Mouse (Mus musculus) midbrain, embryonic 14.5 days (tissue): Measurements from ENCODE around the gene Exoc3l. TPM values are rescaled to one million over a fixed set of nuclear protein-coding genes. Genes with fewer than 3 reads are reported as not detected.

ENCODE experiments used
- ATAC-seq: fragments of 200-750 bp; cut with Nextera tagmentation; 2 replicates; pipeline ENCODE4 v1.8.0; 2017; ENCODE audit warnings: moderate number of reproducible peaks, moderate library complexity; ENCODE audit not compliant: low FRiP score, low TSS enrichment
- DNase-seq: peaks from one replicate; pipeline ENCODE4 v3.0.0-alpha.2; 2015
- H3K27ac ChIP-seq: fragments of 300-500 bp; sonication (generic); replicated peaks from 2 replicates; pipeline ENCODE4 v1.5.1; 2014; ENCODE audit warnings: mild to moderate bottlenecking, low read depth, low read length, moderate library complexity
- H3K27me3 ChIP-seq: fragments of 300-500 bp; sonication (generic); 2 replicates; pipeline ENCODE4 v1.6.1; 2014; ENCODE audit warnings: low read length, control low read depth, mixed read lengths; ENCODE audit not compliant: control insufficient read depth, insufficient read depth
- H3K36me3 ChIP-seq: fragments of 300-500 bp; sonication (generic); 2 replicates; pipeline ENCODE4 v1.6.1; 2014; ENCODE audit warnings: low read length, control low read depth; ENCODE audit not compliant: control insufficient read depth, insufficient read depth
- H3K4me1 ChIP-seq: fragments of 300-500 bp; sonication (generic); 2 replicates; pipeline ENCODE4 v1.6.1; 2014; ENCODE audit warnings: mild to moderate bottlenecking, antibody characterized with exemption, low read length, control low read depth; ENCODE audit not compliant: control insufficient read depth, insufficient read depth
- H3K4me2 ChIP-seq: fragments of 300-500 bp; sonication (generic); 2 replicates; pipeline ENCODE4 v1.6.1; 2014; ENCODE audit warnings: mild to moderate bottlenecking, low read length, moderate library complexity
- H3K4me3 ChIP-seq: fragments of 300-500 bp; sonication (generic); replicated peaks from 2 replicates; pipeline ENCODE4 v1.5.1; 2014; ENCODE audit warnings: low read depth, low read length
- H3K9ac ChIP-seq: fragments of 300-500 bp; sonication (generic); replicated peaks from 2 replicates; pipeline ENCODE4 v1.6.1; 2014; ENCODE audit warnings: mild to moderate bottlenecking, low read length, moderate library complexity
- H3K9me3 ChIP-seq: fragments of 300-500 bp; sonication (generic); 2 replicates; pipeline ENCODE4 v1.6.1; 2016; ENCODE audit warnings: low read length, control low read depth, mixed read lengths; ENCODE audit not compliant: control insufficient read depth
- WGBS: fragments of 180-500 bp; shearing (Covaris S2); extraction: QIAGEN DNeasy Blood & Tissue Kit; methylation state at CpG from one replicate; pipeline ENCODE4 v1.1.7; 2014; 5-methylcytosine and 5-hydroxymethylcytosine counted together
- polyA plus RNA-seq: library from polyadenylated mRNA; unstranded; fragments of >200 nt; fragmentation: Nextera tagmentation; extraction: Ambion mirVana; gene quantifications from 2 replicates; pipeline ENCODE4 v1.2.1, GENCODE M21; 2014

Gene Exoc3l
- polyA plus RNA-seq, 1 experiment from 2014 or later, result 13.1 TPM

DNA sequence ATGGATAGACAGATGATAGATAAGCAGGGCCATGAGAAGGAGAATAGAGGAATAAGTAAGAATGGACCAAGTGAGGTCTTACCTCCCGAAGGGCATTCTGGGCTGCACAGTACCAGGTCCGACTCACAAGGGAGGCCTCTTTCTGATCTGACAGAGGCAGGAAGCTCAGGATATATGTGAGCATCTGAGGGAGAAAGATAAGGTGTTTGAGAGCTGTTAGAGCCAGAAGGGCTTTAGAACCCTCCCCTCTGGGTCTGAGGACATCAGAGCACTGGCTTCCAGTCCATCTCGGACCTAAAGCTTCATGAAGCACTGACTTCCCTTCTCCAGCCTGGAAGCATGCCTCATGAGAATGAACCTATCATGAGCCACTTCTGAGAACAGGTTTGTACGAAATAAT is 27.3 kb upstream of the Exoc3l start:
- Histone ChIP-seq H3K9ac (no peak overlapping the region), H3K4me3 (no peak overlapping the region), H3K4me2 (no peak overlapping the region), H3K4me1 (peaks cover 16% of the 10 kb centered on the region), H3K9me3 (no peaks in the 10 kb centered on the region), H3K27ac (no peak overlapping the region), H3K27me3 (no peaks in the 10 kb centered on the region), H3K36me3 (peaks cover 34% of the 10 kb centered on the region)
- DNase-seq, result no peak
- WGBS, result 95% methylated on average over 4 of the region's 4 CpGs
- ATAC-seq, result no peak

DNA sequence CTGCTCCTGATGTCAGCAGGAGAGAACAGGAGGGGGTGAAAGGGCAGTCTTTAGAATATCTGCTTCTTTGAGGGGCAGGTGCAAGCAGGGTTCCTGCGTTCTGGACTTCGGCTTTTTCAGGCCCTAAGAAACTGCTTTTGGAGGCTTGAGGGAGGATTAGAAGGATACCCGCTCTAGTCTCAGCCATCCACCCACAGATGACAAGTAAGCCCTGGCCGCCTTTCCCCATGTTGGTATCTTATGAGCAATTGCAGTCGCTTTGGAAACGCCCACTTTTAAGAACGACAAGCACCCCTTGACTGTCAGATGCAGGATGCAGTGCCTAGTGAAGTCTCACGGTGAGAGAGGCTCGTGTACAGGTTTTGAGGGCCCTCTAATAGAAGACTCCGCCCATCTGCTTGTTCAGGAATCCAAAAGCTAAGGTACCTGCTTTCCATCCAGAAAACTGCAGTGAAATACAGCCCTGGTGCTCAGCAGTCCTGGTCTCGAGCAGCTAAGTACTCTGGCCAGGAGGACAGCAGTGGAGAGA is 22.8 kb upstream of the Exoc3l start:
- H3K4me1 ChIP-seq, result no peaks in the 10 kb centered on the region
- DNase-seq (no peak), ATAC-seq (no peak)
- no peak overlapping the region for H3K9ac ChIP-seq
- no peaks in the 10 kb centered on the region for H3K27me3 ChIP-seq
- no peak overlapping the region for H3K4me2 ChIP-seq
- no peak overlapping the region for H3K4me3 ChIP-seq
- no peak overlapping the region for H3K27ac ChIP-seq
- peaks cover 67% of the 10 kb centered on the region for H3K36me3 ChIP-seq
- H3K9me3 ChIP-seq, result no peaks in the 10 kb centered on the region
- WGBS, result 81% methylated on average over 11 of the region's 11 CpGs

DNA sequence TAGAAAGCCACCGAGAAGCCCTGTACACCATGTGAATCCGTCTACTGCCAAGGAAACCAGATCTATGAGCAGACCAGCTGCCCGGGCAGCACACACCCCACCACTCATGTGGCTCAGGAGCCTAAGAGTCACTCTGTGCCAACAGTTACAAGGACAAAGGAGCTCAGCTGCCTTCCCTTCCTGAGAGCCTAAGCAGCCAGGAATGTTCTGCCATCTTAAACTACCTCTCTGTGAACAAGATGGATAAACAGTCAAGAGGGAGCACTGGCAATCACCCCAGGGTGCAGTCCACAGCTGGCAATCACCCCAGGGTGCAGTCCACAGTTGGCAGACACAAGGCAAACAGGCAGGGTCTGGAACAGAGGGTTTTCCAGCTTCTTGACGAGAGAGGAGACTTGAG is 22.0 kb upstream of the Exoc3l start:
- no peak for ATAC-seq
- WGBS, result 89% methylated on average over 4 of the region's 4 CpGs

DNA sequence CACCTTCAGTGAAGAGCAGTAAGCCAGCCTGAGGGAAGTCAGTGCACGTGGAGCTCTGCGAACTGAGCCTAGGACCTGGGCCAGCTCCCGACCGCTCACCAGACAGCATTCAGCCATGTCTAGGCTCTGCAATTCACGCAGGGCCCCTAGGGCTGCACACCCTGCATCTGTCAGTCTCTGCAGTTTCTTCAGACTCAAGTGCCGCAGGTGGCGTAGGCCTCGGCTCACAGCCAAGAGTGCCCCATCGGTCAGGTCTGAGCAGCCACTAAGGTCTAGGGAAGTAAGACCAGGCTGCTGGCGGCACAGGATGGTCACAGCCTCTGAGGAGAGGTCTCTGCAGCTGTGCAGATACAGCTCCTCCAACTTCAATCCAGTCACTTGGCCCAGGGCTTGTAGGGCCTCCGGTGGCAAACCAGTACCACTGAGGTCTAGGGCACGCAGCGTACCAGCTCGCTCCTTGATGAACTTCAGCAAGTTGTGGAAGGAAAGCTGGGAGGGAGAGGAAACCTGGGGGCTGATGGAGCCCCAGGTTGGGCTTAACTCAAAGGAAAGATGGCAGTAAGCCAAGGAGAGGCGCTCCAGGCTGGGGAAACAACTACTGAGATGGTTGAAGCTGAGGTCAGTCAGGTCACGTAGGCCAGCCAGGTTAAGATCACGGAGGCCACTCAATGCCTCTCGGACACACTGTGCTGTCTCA is 19.3 kb upstream of the Exoc3l start:
- Histone ChIP-seq H3K9ac (no peak overlapping the region), H3K27me3 (no peaks in the 10 kb centered on the region), H3K36me3 (peaks cover 76% of the 10 kb centered on the region), H3K27ac (no peak overlapping the region), H3K4me2 (no peak overlapping the region), H3K4me1 (no peaks in the 10 kb centered on the region), H3K9me3 (no peaks in the 10 kb centered on the region), H3K4me3 (no peak overlapping the region)
- no peak for DNase-seq
- 92% methylated on average over 18 of the region's 18 CpGs for WGBS
- no peak; the same call in 1 of the 2 replicates for ATAC-seq

More for the DNA sequence above, 22.0 kb upstream of the Exoc3l start:
- H3K36me3 ChIP-seq, result peaks cover 69% of the 10 kb centered on the region
- no peak overlapping the region for H3K4me2 ChIP-seq
- H3K27ac ChIP-seq, result no peak overlapping the region
- no peak overlapping the region for H3K9ac ChIP-seq
- DNase-seq, result no peak
- H3K9me3 ChIP-seq, result no peaks in the 10 kb centered on the region
- H3K4me3 ChIP-seq, result no peak overlapping the region
- no peaks in the 10 kb centered on the region for H3K27me3 ChIP-seq
- no peaks in the 10 kb centered on the region for H3K4me1 ChIP-seq

DNA sequence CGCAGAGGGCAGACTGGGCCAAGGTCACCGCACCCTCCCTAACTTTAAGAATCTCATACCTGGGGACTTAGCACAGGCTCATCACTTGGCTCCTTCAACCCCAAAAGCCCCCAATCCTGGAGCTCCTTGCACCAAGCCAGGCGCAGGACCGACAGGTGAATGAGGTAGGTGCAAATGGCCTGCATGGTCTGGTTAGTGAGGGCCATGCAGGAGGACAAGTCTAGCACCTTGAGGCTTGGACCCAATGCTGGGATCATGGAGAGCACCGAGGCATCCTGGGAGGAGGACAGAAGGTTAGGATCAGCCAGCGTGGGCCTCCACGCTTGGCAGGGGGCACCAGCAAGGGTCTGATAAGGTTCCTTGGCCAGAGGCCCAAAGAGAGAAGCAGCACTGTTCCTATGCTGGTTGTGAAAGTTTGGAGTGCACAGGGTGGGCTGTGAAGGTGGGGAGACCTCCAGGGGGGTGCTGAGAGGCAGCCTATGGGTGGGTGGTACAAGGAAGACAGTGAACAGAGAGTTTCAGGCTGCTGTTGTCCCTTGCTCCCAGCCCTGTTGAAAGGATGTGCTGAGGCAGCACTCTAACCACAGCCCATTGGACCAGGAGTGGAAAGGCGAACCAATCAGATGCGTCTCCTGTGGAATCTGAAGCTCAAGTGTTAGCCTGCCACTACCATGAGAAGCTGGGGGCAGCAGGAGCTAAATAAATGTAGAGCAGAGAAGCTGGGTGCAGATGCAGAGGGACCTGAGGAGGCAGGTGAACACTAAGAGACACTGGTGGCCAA is 17.9 kb upstream of the Exoc3l start:
- H3K27ac ChIP-seq, result no peak overlapping the region
- H3K36me3 ChIP-seq, result peaks cover 77% of the 10 kb centered on the region
- DNase-seq, result no peak
- H3K4me1 ChIP-seq, result no peaks in the 10 kb centered on the region
- H3K9ac ChIP-seq, result no peak overlapping the region
- H3K4me3 ChIP-seq, result no peak overlapping the region
- no peaks in the 10 kb centered on the region for H3K9me3 ChIP-seq
- ATAC-seq, result no peak
- H3K4me2 ChIP-seq, result no peak overlapping the region
- 85% methylated on average over 9 of the region's 9 CpGs for WGBS
- no peaks in the 10 kb centered on the region for H3K27me3 ChIP-seq

DNA sequence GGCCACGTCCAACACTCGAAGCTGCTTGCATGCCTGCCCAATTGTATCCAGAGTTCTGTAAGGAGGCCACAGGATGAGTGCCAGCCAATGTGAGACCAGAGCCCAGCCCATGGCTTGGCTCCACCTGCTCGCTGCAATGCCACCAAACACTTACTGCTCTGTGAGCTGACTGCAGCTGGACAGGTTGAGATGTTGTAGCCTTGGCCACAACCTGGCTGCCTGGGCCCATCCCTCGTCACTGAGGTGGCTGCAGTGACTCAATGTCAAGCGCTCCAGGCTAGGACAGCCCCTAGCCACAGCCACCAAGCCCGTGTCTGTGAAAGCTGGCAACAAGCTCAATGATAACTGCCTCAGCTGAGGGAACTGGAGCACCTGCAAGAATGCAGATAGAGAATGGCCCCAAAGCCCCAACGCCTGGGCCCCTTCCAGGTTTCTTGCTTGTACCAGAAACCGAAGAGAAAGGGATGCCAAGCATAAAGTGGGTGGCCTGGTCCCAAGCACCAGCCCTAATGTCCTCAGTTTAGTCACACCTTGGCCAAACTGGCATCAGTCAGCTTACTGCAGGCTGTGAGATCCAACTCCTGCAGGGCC is 17.1 kb upstream of the Exoc3l start:
- ATAC-seq (no peak), DNase-seq (no peak)
- Histone ChIP-seq H3K4me1 (no peaks in the 10 kb centered on the region), H3K4me3 (no peak overlapping the region), H3K9ac (no peak overlapping the region), H3K4me2 (no peak overlapping the region), H3K27me3 (no peaks in the 10 kb centered on the region), H3K27ac (no peak overlapping the region), H3K9me3 (no peaks in the 10 kb centered on the region), H3K36me3 (peaks cover 77% of the 10 kb centered on the region)
- WGBS, result 94% methylated on average over 8 of the region's 8 CpGs

DNA sequence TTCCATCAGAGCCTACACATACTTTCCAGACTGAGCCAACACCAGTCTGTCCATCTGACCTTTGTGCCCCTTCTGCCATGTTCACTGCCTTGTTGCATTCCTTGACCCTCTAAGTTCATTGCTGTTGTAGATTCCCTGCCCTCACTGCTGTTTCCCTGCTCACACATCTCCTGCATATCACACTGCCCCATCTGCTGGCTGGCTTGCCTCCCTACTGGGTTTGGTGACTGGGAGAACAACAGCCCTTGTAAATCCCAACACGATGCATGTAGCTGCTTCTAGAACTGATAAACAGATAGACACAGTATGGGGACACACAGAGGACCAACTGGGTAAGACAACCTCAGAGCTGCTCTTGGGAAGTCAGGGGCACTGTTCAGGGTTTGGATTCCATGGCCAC is 15.8 kb upstream of the Exoc3l start:
- ATAC-seq (no peak), DNase-seq (no peak)
- H3K9me3 ChIP-seq, result no peaks in the 10 kb centered on the region
- no peak overlapping the region for H3K27ac ChIP-seq
- H3K27me3 ChIP-seq, result no peaks in the 10 kb centered on the region
- H3K9ac ChIP-seq, result no peak overlapping the region
- H3K36me3 ChIP-seq, result peaks cover 82% of the 10 kb centered on the region
- no peak overlapping the region for H3K4me3 ChIP-seq
- H3K4me1 ChIP-seq, result no peaks in the 10 kb centered on the region
- 90% methylated on average over 1 of the region's 1 CpGs for WGBS
- H3K4me2 ChIP-seq, result no peak overlapping the region

DNA sequence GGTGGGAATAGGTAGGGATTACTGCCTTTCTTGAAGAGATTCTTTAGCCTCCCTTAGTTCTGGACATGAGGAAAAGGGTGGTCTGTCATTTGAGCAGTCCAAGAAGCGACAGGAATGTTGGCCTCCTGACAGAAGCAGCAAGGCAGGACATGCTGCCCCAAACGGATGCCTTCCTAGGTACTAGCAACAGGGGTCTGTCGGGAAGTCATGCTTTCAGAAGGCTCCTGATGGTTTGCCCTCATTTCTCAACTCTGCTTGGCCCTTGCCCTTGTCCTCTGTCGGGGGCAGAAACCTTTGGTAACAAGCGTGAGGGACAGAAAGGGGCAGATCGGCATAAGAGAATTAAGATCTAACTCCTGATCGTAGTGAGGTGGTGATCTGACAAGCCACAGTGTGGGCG is 14.2 kb upstream of the Exoc3l start:
- no peak for ATAC-seq
- H3K4me1 ChIP-seq, result peaks cover 8% of the 10 kb centered on the region; the same call in 1 of the 2 replicates
- no peaks in the 10 kb centered on the region for H3K27me3 ChIP-seq
- H3K36me3 ChIP-seq, result peaks cover 73% of the 10 kb centered on the region
- H3K4me3 ChIP-seq, result no peak overlapping the region
- H3K9ac ChIP-seq, result no peak overlapping the region
- H3K4me2 ChIP-seq, result no peak overlapping the region
- H3K9me3 ChIP-seq, result no peaks in the 10 kb centered on the region
- WGBS, result 90% methylated on average over 8 of the region's 8 CpGs
- no peak for DNase-seq
- H3K27ac ChIP-seq, result no peak overlapping the region
